Mouse (Mus musculus) erythroblast, embryonic 14.5 days (primary cell): ENCODE measurements around the gene Mcoln2.

Source experiments
- GATA1 ChIP-seq: IDR thresholded peaks from 2 replicates; pipeline ENCODE4 v1.6.1; 2012; ENCODE audit warnings: low read length, inconsistent platforms, mixed read lengths
- TAL1 ChIP-seq: IDR thresholded peaks from 3 replicates; pipeline ENCODE4 v1.6.1; 2012; ENCODE audit warnings: low read length, inconsistent platforms, mixed read lengths

DNA sequence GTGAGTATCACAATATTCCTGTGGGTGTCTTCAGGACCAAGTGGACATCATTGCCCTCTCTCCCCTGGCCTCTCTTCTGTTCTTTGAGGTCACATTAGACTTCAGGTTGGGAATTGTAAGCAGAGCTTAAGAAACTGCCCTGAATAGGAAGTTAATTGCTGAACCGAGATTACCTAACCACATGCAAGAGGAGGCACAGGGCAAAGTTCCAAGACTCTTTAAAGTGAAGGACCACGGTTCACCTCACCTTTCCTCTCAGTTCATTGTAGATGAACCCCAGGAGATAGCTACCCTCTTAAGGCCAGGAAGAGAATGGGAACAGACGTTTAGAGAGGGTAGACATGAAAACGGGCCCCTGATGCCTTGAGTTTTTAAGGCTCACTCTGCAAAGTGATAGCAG, 74.6 kb downstream of the Mcoln2 start:
- no peak for TF ChIP-seq GATA1
- TF ChIP-seq TAL1: no peak
